Mouse (Mus musculus): ENCODE measurements around the gene Asgr2.
"Not testable (repeated sequence)": the region's sequence is repeated elsewhere in the genome, so short reads cannot be mapped to it uniquely, and the experiment has no call there.

DNA sequence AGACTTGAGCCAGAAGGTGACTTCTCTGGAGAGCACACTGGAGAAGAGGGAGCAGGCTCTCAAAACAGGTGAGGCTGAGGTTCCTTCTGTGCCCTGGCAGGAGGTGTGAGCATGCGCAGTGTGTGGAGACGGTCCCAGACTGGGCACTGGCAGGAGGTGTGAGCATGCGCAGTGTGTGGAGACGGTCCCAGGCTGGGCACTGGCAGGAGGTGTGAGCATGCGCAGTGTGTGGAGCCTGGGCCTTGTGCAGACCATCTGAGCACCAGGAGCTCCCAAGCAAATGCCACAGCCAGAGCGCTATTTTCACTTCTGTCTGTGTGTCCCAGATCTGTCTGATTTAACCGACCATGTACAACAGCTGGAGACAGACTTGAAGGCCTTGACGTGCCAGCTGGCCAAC is 43.5 kb downstream of the Asgr2 start:
- not testable (repeated sequence) for TF ChIP-seq POLR2A (IDR thresholded peaks at IDR 0.05; ENCODE audit: low read depth, low read length); CTCF (IDR thresholded peaks at IDR 0.05; ENCODE audit: extremely low read depth, insufficient read depth, insufficient read length, insufficient replicate concordance)

All from spleen, adult 2 months (tissue).